Mouse (Mus musculus): ENCODE data around the gene Mfsd10. TPM values are rescaled to one million over a fixed set of nuclear protein-coding genes. Genes with fewer than 3 reads are reported as not detected.
A peak's percentile ranks its signal among the peaks of the same experiment; 100 is the strongest.

The Mfsd10 gene
- polyA plus RNA-seq, 1 experiment from 2014 or later = 99.8 TPM

GRCm38 (mm10) chr5:34654881-34655280 is 17.9 kb upstream of the Mfsd10 start:
- no peak for ATAC-seq (replicated peaks; ENCODE audit: extremely low read depth, insufficient read depth, low FRiP score)
- 44% methylated on average over 9 of the region's 9 CpGs for WGBS
- Histone ChIP-seq H3K4me1 (ENCODE audit: control insufficient read depth, insufficient read depth, low read length) (peaks cover 12% of the 10 kb centered on the region), H3K9ac (ENCODE audit: low read length) (no peak overlapping the region), H3K4me3 (ENCODE audit: low read length) (no peak overlapping the region), H3K36me3 (ENCODE audit: control insufficient read depth, insufficient read depth) (peaks cover 57% of the 10 kb centered on the region), H3K27ac (ENCODE audit: low read length) (no peak overlapping the region), H3K4me2 (ENCODE audit: low read depth, low read length) (no peak overlapping the region), H3K9me3 (replicated peaks; ENCODE audit: control insufficient read depth, low read length) (no peaks in the 10 kb centered on the region), H3K27me3 (ENCODE audit: control insufficient read depth, insufficient read depth, low read length) (no peaks in the 10 kb centered on the region)

- Histone ChIP-seq H3K4me1 (ENCODE audit: control insufficient read depth, insufficient read depth, low read length) (peaks cover 6% of the 10 kb centered on the region), H3K27me3 (ENCODE audit: control insufficient read depth, insufficient read depth, low read length) (no peaks in the 10 kb centered on the region), H3K36me3 (ENCODE audit: control insufficient read depth, insufficient read depth) (peaks cover 75% of the 10 kb centered on the region), H3K27ac (ENCODE audit: low read length) (no peak overlapping the region), H3K9me3 (replicated peaks; ENCODE audit: control insufficient read depth, low read length) (no peaks in the 10 kb centered on the region), H3K4me3 (ENCODE audit: low read length) (no peak overlapping the region), H3K9ac (ENCODE audit: low read length) (no peak overlapping the region), H3K4me2 (ENCODE audit: low read depth, low read length) (no peak overlapping the region)
- 90% methylated on average over 5 of the region's 5 CpGs for WGBS
- ATAC-seq (replicated peaks; ENCODE audit: extremely low read depth, insufficient read depth, low FRiP score) = no peak
These were observed 15.9 kb upstream of the Mfsd10 start for GRCm38 (mm10) chr5:34652961-34653360.

DNA sequence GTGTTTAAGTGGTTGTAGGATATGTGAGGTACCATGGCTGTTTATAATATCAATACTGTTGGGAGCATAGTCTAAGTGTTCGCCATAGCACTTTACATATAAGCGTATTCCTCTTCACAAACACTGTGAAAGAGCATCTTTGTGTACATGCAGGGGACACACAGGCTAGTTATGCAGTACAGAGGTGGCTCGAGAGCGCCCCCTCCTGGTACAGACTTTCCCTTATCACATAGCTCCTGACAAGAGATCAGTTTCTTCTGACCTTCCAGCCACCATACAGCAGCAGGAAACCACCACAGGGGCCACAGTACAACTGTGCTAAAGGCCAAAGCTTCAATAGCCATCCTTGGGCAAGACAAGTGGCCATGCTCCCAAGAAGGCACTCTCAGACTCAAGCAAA is 10.6 kb upstream of the Mfsd10 start:
- no peak overlapping the region for H3K9ac ChIP-seq (ENCODE audit: low read length)
- no peaks in the 10 kb centered on the region for H3K4me1 ChIP-seq (ENCODE audit: control insufficient read depth, insufficient read depth, low read length)
- ATAC-seq (replicated peaks; ENCODE audit: extremely low read depth, insufficient read depth, low FRiP score) = no peak
- H3K27ac ChIP-seq (ENCODE audit: low read length) = no peak overlapping the region
- no peak overlapping the region for H3K4me3 ChIP-seq (ENCODE audit: low read length)
- H3K9me3 ChIP-seq (replicated peaks; ENCODE audit: control insufficient read depth, low read length) = no peaks in the 10 kb centered on the region
- H3K27me3 ChIP-seq (ENCODE audit: control insufficient read depth, insufficient read depth, low read length) = no peaks in the 10 kb centered on the region
- peaks cover 78% of the 10 kb centered on the region for H3K36me3 ChIP-seq (ENCODE audit: control insufficient read depth, insufficient read depth)
- 52% methylated on average over 4 of the region's 4 CpGs for WGBS
- H3K4me2 ChIP-seq (ENCODE audit: low read depth, low read length) = no peak overlapping the region

DNA sequence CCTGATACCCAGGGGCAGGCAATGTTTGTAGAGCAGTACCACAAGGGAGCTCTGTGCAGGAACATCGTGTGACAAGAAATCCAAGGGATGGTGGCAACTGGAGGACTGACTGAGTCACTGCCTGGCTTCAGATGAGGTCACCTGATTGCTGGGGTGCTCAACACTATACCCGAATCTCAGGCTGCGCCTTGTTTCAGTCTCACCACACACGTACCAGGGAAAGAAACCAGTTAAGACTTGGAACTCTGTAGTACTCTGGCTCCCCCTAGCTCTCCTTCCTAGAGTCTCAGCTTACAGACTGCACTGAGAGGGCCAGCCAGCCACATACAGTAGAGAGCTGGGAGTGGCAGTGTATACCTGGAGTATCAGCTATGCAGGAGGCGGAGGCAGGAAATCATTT is 5.9 kb upstream of the Mfsd10 start:
- no peaks in the 10 kb centered on the region for H3K27me3 ChIP-seq (ENCODE audit: control insufficient read depth, insufficient read depth, low read length)
- no peak overlapping the region for H3K27ac ChIP-seq (ENCODE audit: low read length)
- ATAC-seq (replicated peaks; ENCODE audit: extremely low read depth, insufficient read depth, low FRiP score) = 0 out of 2 replicates have a peak, but pooled peaks have one; percentile 34
- no peak overlapping the region for H3K9ac ChIP-seq (ENCODE audit: low read length)
- no peaks in the 10 kb centered on the region for H3K4me1 ChIP-seq (ENCODE audit: control insufficient read depth, insufficient read depth, low read length)
- peaks cover 68% of the 10 kb centered on the region for H3K36me3 ChIP-seq (ENCODE audit: control insufficient read depth, insufficient read depth)
- H3K9me3 ChIP-seq (replicated peaks; ENCODE audit: control insufficient read depth, low read length) = no peaks in the 10 kb centered on the region
- no peak overlapping the region for H3K4me2 ChIP-seq (ENCODE audit: low read depth, low read length)
- H3K4me3 ChIP-seq (ENCODE audit: low read length) = no peak overlapping the region
- 65% methylated on average over 5 of the region's 5 CpGs for WGBS

DNA sequence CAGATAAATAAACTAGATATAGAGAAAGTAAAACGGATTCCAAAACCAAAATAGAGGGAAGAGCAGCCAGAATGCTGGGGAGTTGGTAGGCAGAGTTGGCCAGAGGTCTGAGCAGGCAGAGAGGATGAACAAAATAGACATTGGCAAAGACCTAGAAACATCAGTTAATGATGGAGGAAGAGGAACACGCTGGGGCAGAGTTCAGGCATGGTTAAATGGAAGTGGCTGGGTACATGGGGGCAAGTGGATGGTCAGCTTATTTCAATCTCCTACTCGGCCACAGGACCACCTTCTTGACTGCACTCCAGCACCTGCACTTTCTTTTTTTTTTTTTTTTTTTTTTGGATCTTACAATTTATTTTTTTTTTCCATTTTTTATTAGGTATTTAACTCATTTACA is 5.0 kb upstream of the Mfsd10 start:
- ATAC-seq (replicated peaks; ENCODE audit: extremely low read depth, insufficient read depth, low FRiP score) = no peak
- Histone ChIP-seq H3K27ac (ENCODE audit: low read length) (no peak overlapping the region), H3K27me3 (ENCODE audit: control insufficient read depth, insufficient read depth, low read length) (no peaks in the 10 kb centered on the region), H3K9me3 (replicated peaks; ENCODE audit: control insufficient read depth, low read length) (no peaks in the 10 kb centered on the region), H3K9ac (ENCODE audit: low read length) (no peak overlapping the region), H3K36me3 (ENCODE audit: control insufficient read depth, insufficient read depth) (peaks cover 62% of the 10 kb centered on the region), H3K4me3 (ENCODE audit: low read length) (no peak overlapping the region), H3K4me2 (ENCODE audit: low read depth, low read length) (no peak overlapping the region), H3K4me1 (ENCODE audit: control insufficient read depth, insufficient read depth, low read length) (peaks cover 3% of the 10 kb centered on the region)
- 84% methylated on average over 3 of the region's 3 CpGs for WGBS

- peak overlapping the region; percentile 86 for H3K27ac ChIP-seq (ENCODE audit: low read length)
- H3K27me3 ChIP-seq (ENCODE audit: control insufficient read depth, insufficient read depth, low read length) = no peaks in the 10 kb centered on the region
- peaks cover 54% of the 10 kb centered on the region for H3K36me3 ChIP-seq (ENCODE audit: control insufficient read depth, insufficient read depth)
- H3K4me2 ChIP-seq (ENCODE audit: low read depth, low read length) = peak overlapping the region; percentile 93
- peak overlapping the region; percentile 84 for H3K9ac ChIP-seq (ENCODE audit: low read length)
- H3K4me3 ChIP-seq (ENCODE audit: low read length) = peak overlapping the region; percentile 77; the same call in 1 of the 2 replicates
- 76% methylated on average over 7 of the region's 7 CpGs for WGBS
- peaks cover 10% of the 10 kb centered on the region for H3K4me1 ChIP-seq (ENCODE audit: control insufficient read depth, insufficient read depth, low read length)
- ATAC-seq (replicated peaks; ENCODE audit: extremely low read depth, insufficient read depth, low FRiP score) = no peak
- H3K9me3 ChIP-seq (replicated peaks; ENCODE audit: control insufficient read depth, low read length) = no peaks in the 10 kb centered on the region
These were observed 662 bp upstream of the Mfsd10 start for GRCm38 (mm10) chr5:34637591-34638156.

GRCm38 (mm10) chr5:34635665-34636192 is 1.3 kb downstream of the Mfsd10 start:
- Histone ChIP-seq H3K4me2 (ENCODE audit: low read depth, low read length) (peak overlapping the region; percentile 93), H3K4me3 (ENCODE audit: low read length) (peak overlapping the region; percentile 77), H3K27ac (ENCODE audit: low read length) (no peak overlapping the region), H3K36me3 (ENCODE audit: control insufficient read depth, insufficient read depth) (peaks cover 66% of the 10 kb centered on the region), H3K27me3 (ENCODE audit: control insufficient read depth, insufficient read depth, low read length) (no peaks in the 10 kb centered on the region), H3K9ac (ENCODE audit: low read length) (peak overlapping the region; percentile 14; the same call in 1 of the 2 replicates), H3K9me3 (replicated peaks; ENCODE audit: control insufficient read depth, low read length) (no peaks in the 10 kb centered on the region), H3K4me1 (ENCODE audit: control insufficient read depth, insufficient read depth, low read length) (peaks cover 10% of the 10 kb centered on the region)
- 56% methylated on average over 10 of the region's 10 CpGs for WGBS
- no peak for ATAC-seq (replicated peaks; ENCODE audit: extremely low read depth, insufficient read depth, low FRiP score)

DNA sequence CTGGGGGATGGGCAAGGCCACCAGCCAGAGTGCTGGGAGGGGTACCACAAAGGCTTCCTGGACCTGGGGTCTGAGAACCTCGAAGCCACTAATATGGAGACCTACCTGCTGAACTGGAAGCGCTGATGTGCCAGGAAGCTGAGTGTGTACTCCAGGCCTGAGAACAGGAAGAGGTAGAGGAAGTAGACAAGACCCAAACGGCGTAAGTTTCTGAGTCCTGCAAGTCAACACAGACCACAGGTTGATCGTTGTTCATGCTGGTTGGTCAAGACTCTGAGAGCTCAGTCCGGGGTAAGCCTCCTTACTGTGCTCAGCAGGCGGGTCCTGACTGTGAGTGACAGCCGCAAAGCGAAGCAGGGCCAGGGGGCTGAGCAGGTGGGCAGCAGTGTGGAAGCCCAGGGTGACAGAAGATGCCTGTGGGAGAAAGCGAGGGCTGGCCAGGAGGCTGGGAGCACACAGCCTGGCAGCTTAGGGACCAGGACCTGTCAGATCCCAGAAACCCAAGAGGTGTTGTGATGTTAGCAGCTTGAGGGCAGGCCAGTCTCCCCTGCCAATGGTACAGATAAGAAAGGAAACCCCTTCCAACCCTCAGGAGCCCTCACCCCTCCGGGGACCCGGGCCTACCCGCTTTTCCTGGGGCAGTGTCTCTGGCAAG is 2.1 kb downstream of the Mfsd10 start:
- 84% methylated on average over 13 of the region's 13 CpGs for WGBS
- Histone ChIP-seq H3K27ac (ENCODE audit: low read length) (no peak overlapping the region), H3K4me2 (ENCODE audit: low read depth, low read length) (no peak overlapping the region), H3K4me3 (ENCODE audit: low read length) (no peak overlapping the region), H3K27me3 (ENCODE audit: control insufficient read depth, insufficient read depth, low read length) (no peaks in the 10 kb centered on the region), H3K9me3 (replicated peaks; ENCODE audit: control insufficient read depth, low read length) (no peaks in the 10 kb centered on the region), H3K9ac (ENCODE audit: low read length) (no peak overlapping the region), H3K36me3 (ENCODE audit: control insufficient read depth, insufficient read depth) (peaks cover 67% of the 10 kb centered on the region), H3K4me1 (ENCODE audit: control insufficient read depth, insufficient read depth, low read length) (peaks cover 10% of the 10 kb centered on the region)
- no peak for ATAC-seq (replicated peaks; ENCODE audit: extremely low read depth, insufficient read depth, low FRiP score)

GRCm38 (mm10) chr5:34633641-34634040 is 3.4 kb downstream of the Mfsd10 start:
- Histone ChIP-seq H3K4me2 (ENCODE audit: low read depth, low read length) (no peak overlapping the region), H3K27me3 (ENCODE audit: control insufficient read depth, insufficient read depth, low read length) (no peaks in the 10 kb centered on the region), H3K27ac (ENCODE audit: low read length) (no peak overlapping the region), H3K9ac (ENCODE audit: low read length) (no peak overlapping the region), H3K4me1 (ENCODE audit: control insufficient read depth, insufficient read depth, low read length) (peaks cover 10% of the 10 kb centered on the region), H3K36me3 (ENCODE audit: control insufficient read depth, insufficient read depth) (peaks cover 67% of the 10 kb centered on the region), H3K4me3 (ENCODE audit: low read length) (no peak overlapping the region), H3K9me3 (replicated peaks; ENCODE audit: control insufficient read depth, low read length) (no peaks in the 10 kb centered on the region)
- ATAC-seq (replicated peaks; ENCODE audit: extremely low read depth, insufficient read depth, low FRiP score) = no peak
- WGBS = 65% methylated on average over 4 of the region's 4 CpGs

Measured in heart, embryonic 16.5 days (tissue).